Mouse (Mus musculus) hindbrain, postnatal 0 days (tissue): ENCODE results near the gene Ccdc130. TPM values are rescaled to one million over a fixed set of nuclear protein-coding genes. Genes with fewer than 3 reads are reported as not detected.

Source experiments
- ATAC-seq: fragments of 200-750 bp; cut with Nextera tagmentation; 2 replicates; pipeline ENCODE4 v1.8.0; 2017; ENCODE audit warnings: mild to moderate bottlenecking, moderate TSS enrichment, moderate library complexity
- DNase-seq: peaks from one replicate; pipeline ENCODE4 v3.0.0-alpha.2; 2015; ENCODE audit warnings: low spot score
- H3K27ac ChIP-seq: fragments of 300-500 bp; sonication (generic); 2 replicates; pipeline ENCODE4 v1.5.1; 2014; ENCODE audit warnings: mild to moderate bottlenecking
- H3K27me3 ChIP-seq: fragments of 300-500 bp; sonication (generic); 2 replicates; pipeline ENCODE4 v1.6.1; 2014; ENCODE audit warnings: low read length, mixed read lengths; ENCODE audit not compliant: insufficient read depth
- H3K36me3 ChIP-seq: fragments of 300-500 bp; sonication (generic); 2 replicates; pipeline ENCODE4 v1.6.1; 2014; ENCODE audit warnings: low read length, mixed read lengths; ENCODE audit not compliant: insufficient read depth
- H3K4me1 ChIP-seq: fragments of 300-500 bp; sonication (generic); 2 replicates; pipeline ENCODE4 v1.6.1; 2014; ENCODE audit warnings: antibody characterized with exemption, low read length, mixed read lengths; ENCODE audit not compliant: insufficient read depth
- H3K4me2 ChIP-seq: fragments of 300-500 bp; sonication (generic); 2 replicates; pipeline ENCODE4 v1.6.1; 2014; ENCODE audit warnings: low read depth, mild to moderate bottlenecking, low read length, moderate library complexity, mixed read lengths
- H3K4me3 ChIP-seq: fragments of 300-500 bp; sonication (generic); 2 replicates; pipeline ENCODE4 v1.5.1; 2014; ENCODE audit warnings: low read length
- H3K9ac ChIP-seq: fragments of 300-500 bp; sonication (generic); replicated peaks from 2 replicates; pipeline ENCODE4 v1.6.1; 2014; ENCODE audit warnings: mild to moderate bottlenecking, low read length, moderate library complexity, mixed read lengths
- H3K9me3 ChIP-seq: fragments of 300-500 bp; sonication (generic); 2 replicates; pipeline ENCODE4 v1.6.1; 2016; ENCODE audit warnings: low read length, mixed read lengths
- CTCF ChIP-seq: IDR thresholded peaks from 2 replicates; pipeline ENCODE4 v1.5.1; 2016; ENCODE audit warnings: antibody characterized with exemption, control low read depth, low read depth
- WGBS: fragments of 180-500 bp; shearing (Covaris S2); extraction: QIAGEN DNeasy Blood & Tissue Kit; methylation state at CpG from one replicate; pipeline ENCODE4 v1.1.7; 2014; 5-methylcytosine and 5-hydroxymethylcytosine counted together
- polyA plus RNA-seq: library from polyadenylated mRNA; unstranded; fragments of >200 nt; fragmentation: Nextera tagmentation; extraction: Ambion mirVana; gene quantifications from 2 replicates; pipeline ENCODE4 v1.2.1, GENCODE M21; 2015
- total RNA-seq: library from RNA; depleted of rRNA; stranded (reverse); fragments of >200 nt; gene quantifications from 2 replicates; pipeline ENCODE4 v1.2.3, GENCODE M21; 2014

The Ccdc130 gene
- total and polyA plus RNA-seq, 2 experiments from 2014 or later, result 7.5 to 12.9 TPM

- no peak overlapping the region for H3K4me3 ChIP-seq
- H3K36me3 ChIP-seq, result peaks cover 16% of the 10 kb centered on the region
- DNase-seq, result no peak
- ATAC-seq, result no peak
- no peak overlapping the region for H3K4me2 ChIP-seq
- no peak overlapping the region for H3K9ac ChIP-seq
- no peaks in the 10 kb centered on the region for H3K27me3 ChIP-seq
- H3K4me1 ChIP-seq, result no peaks in the 10 kb centered on the region
- 45% methylated on average over 6 of the region's 6 CpGs for WGBS
- H3K9me3 ChIP-seq, result no peaks in the 10 kb centered on the region
- TF ChIP-seq CTCF, result no peak
- H3K27ac ChIP-seq, result no peak overlapping the region
These were observed 29.0 kb downstream of the Ccdc130 start for GRCm38 (mm10) chr8:84241167-84241566.

GRCm38 (mm10) chr8:84237542-84238229, 32.5 kb downstream of the Ccdc130 start:
- H3K4me2 ChIP-seq, result peak overlapping the region; percentile 83
- no peak for ATAC-seq
- peaks cover 11% of the 10 kb centered on the region; the same call in 1 of the 2 replicates for H3K4me1 ChIP-seq
- H3K9ac ChIP-seq, result peak overlapping the region; percentile 49
- H3K36me3 ChIP-seq, result no peaks in the 10 kb centered on the region
- 18% methylated on average over 19 of the region's 19 CpGs for WGBS
- peak overlapping the region; percentile 80 for H3K27ac ChIP-seq
- no peaks in the 10 kb centered on the region for H3K9me3 ChIP-seq
- H3K4me3 ChIP-seq, result peak overlapping the region; percentile 91
- peak; percentile 17 for DNase-seq
- no peak for TF ChIP-seq CTCF
- no peaks in the 10 kb centered on the region for H3K27me3 ChIP-seq

DNA sequence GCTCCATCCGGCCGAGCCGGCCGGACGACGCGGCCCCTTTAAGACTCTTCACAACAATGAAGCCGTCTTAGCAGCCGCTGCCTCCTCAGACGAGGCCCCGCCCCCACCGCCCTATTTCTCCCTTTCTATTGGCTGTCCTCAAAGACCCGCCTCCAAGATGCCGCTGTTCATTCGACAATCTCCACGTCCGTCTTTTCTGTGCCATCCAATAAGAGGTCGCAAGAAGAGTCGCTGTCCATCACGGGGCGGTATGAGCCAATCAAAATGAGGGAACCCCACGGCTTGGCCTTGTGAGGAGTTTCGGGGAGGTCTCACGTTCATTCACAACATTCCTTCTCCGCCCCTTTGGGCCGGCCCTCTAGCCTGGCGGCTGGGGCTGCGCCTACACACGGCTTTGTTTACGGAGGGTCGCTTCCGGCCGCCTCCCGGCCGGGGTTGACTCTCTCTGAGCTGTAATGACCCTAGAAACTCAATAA, 33.1 kb downstream of the Ccdc130 start, which contains the start of gene Zswim4:
Gene Zswim4 (minus strand): TSS at position 58 of the 476 bp plus-strand sequence.
- H3K27me3 ChIP-seq, result no peaks in the 10 kb centered on the region

DNA sequence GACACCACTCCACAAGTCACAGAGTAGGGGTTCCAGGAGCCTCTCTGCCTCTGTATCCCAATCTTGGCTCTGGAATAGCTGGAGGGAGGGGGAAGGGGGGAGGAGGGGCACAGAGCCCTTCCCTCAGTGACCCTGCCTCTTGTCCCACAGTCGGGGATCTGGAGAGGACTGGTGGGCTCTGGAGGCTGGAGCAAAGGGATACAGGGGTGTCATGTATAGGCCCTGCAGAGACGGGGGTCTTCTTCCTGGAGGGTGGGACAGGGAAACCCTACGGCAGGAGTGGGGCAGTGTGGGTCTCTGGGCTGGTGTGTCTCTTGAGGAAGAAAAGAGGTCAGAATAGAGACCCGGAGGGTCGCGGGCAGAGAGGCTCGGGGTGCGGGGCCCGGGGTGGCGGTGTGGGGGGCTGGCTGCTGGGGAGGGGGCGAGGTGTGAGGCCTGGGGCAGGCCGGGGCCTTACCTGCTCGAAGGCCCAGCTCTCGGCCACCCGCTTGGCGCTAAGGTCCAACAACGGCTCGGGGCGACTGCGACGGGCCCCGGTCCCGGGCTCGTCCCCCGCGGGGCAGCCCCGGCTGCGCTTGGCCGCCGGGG, 33.7 kb downstream of the Ccdc130 start:
- Histone ChIP-seq H3K27ac (peak overlapping the region; percentile 80), H3K9ac (peak overlapping the region; percentile 98), H3K4me2 (peak overlapping the region; percentile 68), H3K9me3 (no peaks in the 10 kb centered on the region), H3K4me1 (peaks cover 11% of the 10 kb centered on the region; the same call in 1 of the 2 replicates), H3K27me3 (no peaks in the 10 kb centered on the region), H3K4me3 (peak overlapping the region; percentile 91), H3K36me3 (peaks cover 10% of the 10 kb centered on the region; the same call in 1 of the 2 replicates)
- no peak for TF ChIP-seq CTCF
- peak; percentile 41 for ATAC-seq
- DNase-seq, result peak; percentile 24
- WGBS, result under 1% methylated on average over 25 of the region's 30 CpGs

More for the DNA sequence above, 33.1 kb downstream of the Ccdc130 start, which contains the start of gene Zswim4:
- Histone ChIP-seq H3K27ac (peak within 1 kb of the TSS; percentile 80), H3K4me1 (peaks cover 11% of the 10 kb centered on the region; the same call in 1 of the 2 replicates), H3K9me3 (no peaks in the 10 kb centered on the region), H3K36me3 (peaks cover 5% of the 10 kb centered on the region; the same call in 1 of the 2 replicates), H3K9ac (peak within 1 kb of the TSS; percentile 98), H3K4me2 (peak within 1 kb of the TSS; percentile 83), H3K4me3 (peak within 1 kb of the TSS; percentile 91)
- peak; percentile 99 for DNase-seq
- peak; percentile 99 for ATAC-seq
- 0% methylated on average over 35 of the region's 35 CpGs for WGBS
- TF ChIP-seq CTCF, result no peak

DNA sequence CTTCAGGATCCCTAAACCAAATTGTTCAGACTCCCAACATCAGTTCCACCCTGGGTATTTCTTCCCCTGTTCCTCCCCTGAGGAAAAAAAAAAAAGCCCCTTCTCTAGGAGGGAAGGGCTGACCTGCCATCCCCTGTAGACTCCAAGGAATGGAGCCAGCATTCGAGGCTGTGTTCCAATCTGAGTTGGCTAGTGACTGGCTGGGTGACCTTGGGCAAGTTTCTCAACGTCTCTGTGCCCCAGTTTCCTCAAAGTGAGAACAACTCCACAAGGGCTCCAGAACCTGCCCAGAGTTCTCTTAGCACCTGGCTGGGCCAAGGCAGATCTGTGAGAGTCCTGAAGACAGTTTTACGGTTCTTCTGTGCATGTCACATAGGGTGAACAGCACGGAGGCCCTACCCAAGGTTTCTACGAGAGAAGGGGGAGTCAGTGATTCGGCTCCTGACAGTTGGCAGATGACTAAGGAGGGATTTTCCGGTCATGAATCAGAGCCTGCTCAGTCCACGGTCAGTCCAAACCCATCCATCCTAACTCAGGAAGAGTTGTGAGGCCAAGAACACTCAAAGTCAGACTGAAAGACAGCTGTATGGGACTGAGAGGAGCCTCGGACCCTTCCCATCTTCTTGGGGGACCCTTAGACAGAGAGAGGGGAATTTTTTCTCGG, 34.3 kb downstream of the Ccdc130 start:
- H3K27ac ChIP-seq, result peak overlapping the region; percentile 80; the same call in 1 of the 2 replicates
- peak overlapping the region; percentile 98 for H3K9ac ChIP-seq
- no peak for ATAC-seq

DNA sequence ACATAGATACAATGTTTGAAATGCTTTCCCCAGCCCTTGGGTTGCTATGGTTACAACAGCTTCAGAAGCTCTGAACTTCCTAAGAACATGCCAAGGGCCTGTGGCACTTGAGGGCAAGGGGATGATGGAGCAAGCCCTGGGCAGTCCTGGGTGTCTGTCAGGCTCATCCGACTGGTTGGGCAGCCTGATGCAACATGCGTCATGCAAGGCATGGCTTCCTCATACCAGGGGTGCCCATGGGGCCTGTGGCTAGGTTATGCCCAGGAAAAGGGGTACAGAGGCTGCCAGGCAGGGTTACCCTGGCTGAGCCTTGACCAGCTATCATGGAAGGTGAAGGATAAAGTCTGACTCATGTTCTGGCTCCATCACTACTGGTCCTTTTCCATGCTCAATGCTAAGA, 37.1 kb downstream of the Ccdc130 start:
- Histone ChIP-seq H3K4me3 (no peak overlapping the region), H3K4me1 (peaks cover 11% of the 10 kb centered on the region; the same call in 1 of the 2 replicates), H3K27ac (no peak overlapping the region), H3K9ac (no peak overlapping the region), H3K27me3 (no peaks in the 10 kb centered on the region), H3K4me2 (no peak overlapping the region), H3K9me3 (no peaks in the 10 kb centered on the region), H3K36me3 (peaks cover 37% of the 10 kb centered on the region)
- 83% methylated on average over 2 of the region's 2 CpGs for WGBS
- no peak for DNase-seq
- no peak for TF ChIP-seq CTCF
- no peak for ATAC-seq

More for the DNA sequence above, 34.3 kb downstream of the Ccdc130 start:
- H3K4me2 ChIP-seq, result peak overlapping the region; percentile 68
- DNase-seq, result no peak
- H3K4me3 ChIP-seq, result peak overlapping the region; percentile 91
- H3K36me3 ChIP-seq, result peaks cover 12% of the 10 kb centered on the region; the same call in 1 of the 2 replicates
- peaks cover 11% of the 10 kb centered on the region; the same call in 1 of the 2 replicates for H3K4me1 ChIP-seq
- no peak for TF ChIP-seq CTCF
- H3K9me3 ChIP-seq, result no peaks in the 10 kb centered on the region
- WGBS, result 18% methylated on average over 10 of the region's 10 CpGs
- no peaks in the 10 kb centered on the region for H3K27me3 ChIP-seq
